Mouse (Mus musculus): ENCODE data around the gene Dnajc5g.

Gene Dnajc5g

DNA sequence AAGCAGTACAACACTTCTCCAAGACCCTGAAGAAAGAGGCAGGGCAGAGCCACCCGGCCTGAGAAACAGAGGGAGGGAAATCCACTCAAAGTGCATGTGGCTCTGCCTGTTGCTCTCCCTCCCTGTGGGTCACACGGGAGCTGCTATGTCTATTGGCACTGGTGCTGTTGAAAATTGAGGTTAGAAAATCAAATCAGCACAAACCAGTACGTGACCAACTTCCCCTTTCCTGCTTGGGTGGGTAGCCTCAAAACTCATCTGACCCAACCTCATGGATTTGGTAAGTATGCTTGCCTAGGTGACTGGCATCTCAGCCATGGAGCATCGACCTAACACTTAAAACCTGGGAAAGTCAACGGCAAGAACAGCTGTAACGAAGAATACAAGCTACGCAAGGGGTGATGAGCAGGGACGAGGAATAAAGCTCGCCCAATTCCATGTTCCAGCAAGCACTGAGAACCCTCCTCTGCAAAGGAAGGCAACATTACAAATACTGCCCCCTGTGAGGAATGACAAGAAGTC lies at the start of gene Dnajc5g:
Dnajc5g (plus strand) TSS at position 472 of the 522 bp plus-strand sequence.
- DNase-seq (ENCODE audit: low spot score) = no peak

DNA sequence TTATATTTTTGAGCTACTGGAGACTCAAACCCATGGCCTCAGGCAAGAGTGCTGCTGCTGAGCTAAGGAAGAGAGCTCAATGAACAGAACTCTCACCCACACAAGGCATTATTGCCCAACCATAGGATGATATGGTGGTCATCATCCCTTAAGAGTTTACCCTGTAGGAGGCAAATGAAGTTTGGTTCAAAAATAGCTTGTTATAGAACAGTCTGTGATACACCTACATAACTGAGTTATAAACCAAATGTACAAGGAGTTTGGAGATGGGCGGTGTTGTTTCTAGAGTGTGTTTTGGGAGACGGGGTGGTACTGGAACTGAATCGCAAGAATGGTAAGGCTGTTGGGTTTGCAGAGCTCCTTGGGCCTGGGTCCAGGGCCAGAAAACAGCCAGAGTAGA lies 36.3 kb upstream of the Dnajc5g start:
- DNase-seq (ENCODE audit: low spot score) = no peak

DNA sequence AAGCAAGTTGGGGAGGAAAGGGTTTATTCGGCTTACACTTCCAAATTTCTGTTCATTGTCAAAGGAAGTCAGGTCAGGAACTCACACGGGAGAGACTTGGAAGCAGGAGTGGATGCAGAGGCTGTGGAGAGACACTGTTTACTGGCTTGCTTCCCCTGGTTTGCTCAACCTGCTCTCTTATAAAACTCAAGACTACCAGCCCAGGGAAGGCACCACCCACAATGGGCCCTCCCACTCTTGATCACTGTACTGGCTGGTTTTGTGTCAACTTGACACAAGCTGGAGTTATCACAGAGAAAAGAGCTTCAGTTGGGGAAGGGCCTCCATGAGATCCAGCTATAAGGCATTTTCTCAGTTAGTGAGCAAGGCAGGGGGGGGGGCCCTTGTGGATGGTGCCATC lies 35.0 kb upstream of the Dnajc5g start:
- DNase-seq (ENCODE audit: low spot score) = no peak

DNA sequence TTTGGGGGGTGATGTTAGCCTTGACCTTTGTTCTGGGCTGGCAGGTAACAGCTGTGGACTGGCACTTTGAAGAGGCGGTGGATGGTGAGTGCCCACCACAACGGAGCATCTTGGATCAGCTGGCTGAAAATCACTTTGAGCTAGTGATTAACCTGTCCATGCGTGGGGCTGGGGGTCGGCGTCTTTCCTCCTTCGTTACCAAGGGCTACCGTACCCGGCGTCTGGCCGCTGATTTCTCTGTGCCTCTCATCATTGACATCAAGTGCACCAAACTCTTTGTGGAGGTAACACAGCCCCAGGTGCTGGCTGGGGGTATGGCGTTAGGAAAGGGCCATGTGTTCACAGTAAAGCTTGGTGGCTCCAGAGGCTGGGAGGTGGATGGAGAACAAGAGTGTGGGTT lies 34.3 kb upstream of the Dnajc5g start:
- DNase-seq (ENCODE audit: low spot score) = no peak

DNA sequence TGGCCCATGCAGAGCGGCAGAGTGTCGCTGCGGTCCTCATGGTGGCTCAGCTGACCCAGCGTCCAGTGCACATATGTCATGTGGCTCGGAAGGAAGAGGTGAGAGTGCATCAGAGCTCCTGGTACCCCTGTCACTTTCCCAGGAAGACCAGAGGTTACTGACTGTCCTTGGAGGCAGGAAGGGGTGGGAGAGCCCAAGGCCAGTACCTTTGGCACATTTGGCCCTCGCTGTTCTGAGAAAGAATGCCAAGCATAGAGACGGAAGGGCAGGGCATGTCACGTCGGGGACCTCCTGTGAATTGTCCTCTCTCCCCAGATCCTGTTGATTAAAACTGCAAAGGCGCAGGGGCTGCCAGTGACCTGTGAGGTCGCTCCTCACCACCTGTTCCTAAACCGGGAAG lies 32.9 kb upstream of the Dnajc5g start:
- no peak for DNase-seq (ENCODE audit: low spot score)

DNA sequence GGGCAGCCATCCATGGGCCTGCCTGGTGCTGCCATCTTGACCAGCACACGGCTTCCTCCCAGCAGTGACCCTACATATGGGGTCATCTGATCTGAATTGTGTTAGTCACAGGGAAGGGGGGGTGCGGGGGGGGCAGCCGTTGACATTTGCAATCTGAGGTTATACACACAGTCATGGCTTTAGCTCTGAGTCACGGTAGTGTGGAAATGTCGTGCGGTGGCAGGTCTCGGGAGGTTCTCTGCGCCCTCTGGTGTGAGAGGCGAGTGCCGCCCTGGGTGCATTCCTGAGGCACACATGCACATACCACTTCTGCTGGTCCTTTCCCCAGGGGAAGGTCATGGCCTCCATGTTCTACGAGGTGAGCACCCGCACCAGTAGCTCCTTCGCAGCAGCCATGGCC lies 29.7 kb upstream of the Dnajc5g start:
- no peak for DNase-seq (ENCODE audit: low spot score)

DNA sequence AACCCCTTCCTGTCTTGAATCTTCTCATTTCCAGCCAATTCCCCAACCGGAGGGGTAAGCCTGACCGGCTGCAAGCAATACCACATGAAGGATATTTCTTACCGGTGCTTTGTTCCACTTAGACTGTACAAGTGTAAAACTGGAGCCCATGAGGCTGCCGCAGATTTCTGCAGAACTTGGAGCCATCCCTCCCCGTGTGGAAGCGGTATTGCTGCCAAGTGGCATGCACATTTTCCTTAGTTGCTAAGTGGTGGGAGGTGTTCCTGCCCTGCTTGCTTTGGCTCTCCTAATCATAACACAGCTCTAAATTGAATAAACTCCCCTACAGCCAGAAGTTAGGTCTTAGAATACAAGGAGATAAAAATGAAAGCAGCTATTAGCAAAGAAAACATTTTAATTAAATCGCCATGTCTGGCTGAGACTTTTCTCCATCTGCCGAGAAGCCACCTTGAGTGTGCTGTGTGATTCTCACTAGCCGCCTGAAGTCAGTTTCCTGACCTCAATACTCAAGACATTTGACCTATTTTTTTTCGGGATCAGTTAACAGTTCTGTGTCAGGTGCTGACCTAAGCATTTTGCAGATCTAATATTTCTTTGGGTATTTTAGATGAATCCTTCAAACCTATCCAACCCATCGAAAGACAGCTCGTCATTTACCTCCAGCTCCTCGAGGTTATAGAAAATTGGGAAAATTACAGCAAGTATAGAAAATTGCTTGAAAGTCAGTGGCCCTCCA lies 25.9 kb upstream of the Dnajc5g start:
- peak; percentile 52 for DNase-seq (ENCODE audit: low spot score)

DNA sequence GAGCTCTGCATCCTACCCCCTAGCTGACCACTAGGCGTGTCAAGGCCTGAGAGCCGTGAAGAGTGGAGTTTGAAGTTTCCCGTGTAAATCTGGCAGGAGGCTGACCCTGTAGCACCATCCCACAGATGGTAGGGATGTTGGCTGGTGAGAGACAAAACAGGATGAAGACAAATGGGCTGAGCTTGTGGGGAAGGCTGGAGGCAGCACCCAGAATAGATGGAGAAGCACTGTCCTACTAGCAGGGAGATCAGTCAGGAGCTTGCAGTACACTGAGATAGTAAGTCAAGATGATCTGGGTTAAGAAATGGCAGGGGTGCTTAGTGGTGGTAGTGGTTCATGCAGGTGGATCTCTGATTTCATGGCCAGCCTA lies 25.3 kb upstream of the Dnajc5g start:
- DNase-seq (ENCODE audit: low spot score) = no peak

DNA sequence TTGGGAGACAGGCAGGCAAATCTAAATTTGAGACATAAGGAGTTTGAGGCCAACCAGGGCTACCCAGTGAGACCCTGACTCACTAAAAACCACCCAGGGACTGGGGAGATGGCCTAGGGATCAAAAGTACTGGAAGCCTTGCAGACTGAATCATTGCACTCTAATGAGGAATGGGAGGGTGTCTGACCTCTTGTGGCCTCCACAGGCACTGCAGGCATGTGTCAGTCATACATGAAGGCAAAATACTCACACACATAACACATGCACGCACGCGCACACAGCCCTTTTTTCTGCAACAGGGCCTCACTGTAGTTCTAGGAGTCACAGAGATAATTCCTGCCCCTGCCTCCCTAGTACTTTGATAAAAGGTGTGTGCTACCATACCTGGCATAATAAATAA lies 24.7 kb upstream of the Dnajc5g start:
- no peak for DNase-seq (ENCODE audit: low spot score)

DNA sequence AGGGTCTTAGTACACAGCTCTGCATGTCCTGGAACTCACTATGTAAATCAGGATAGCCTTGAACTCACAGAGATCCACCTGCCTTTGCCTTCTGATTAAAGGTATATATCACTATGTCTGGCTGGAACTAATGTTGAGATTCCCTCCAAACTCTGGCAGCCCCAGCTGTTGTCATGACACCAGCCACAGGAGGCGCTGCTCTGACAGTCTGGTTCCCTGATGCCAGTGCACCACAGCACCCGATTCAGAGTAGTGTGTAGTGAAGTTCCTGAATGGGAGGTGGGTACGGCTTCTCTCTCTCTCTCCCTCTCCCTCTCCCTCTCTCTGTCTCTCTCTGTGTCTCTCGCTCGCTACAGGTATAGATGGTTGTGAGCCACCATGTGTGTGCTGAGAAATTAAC lies 23.7 kb upstream of the Dnajc5g start:
- peak; percentile 68 for DNase-seq (ENCODE audit: low spot score)

DNA sequence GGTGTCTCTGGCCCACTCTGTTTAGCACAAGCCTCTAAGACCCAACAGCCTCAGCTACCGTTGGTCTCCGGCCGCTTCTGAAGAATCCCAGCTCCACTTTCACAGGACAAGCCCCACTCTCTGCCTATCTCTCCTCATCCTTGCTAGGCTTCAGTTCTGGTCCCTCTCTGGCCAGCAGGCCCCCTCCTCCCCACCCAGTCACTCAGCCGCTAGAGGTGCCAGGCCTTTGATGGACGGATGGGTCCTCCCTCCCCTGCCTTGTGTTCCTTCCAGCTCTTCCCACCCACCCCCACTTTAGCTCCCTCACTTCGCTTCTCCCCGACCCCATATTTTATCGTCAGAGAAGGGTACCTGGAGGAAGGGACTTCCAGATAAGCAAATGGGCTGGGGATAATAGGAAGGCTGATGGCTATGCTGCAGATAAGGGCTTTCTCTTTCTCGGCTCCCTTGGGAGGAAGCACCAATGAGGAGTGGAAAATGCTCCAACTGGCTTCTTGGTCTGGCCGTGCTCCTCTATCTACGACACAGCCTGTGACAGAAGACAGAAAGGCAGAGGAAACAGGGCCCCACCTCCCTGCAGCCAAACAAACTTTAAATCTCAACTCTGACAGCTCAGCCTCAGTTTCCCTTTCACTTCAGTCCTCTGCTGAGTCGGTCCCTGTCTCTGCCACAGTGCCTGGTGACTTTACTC lies 23.0 kb upstream of the Dnajc5g start:
- DNase-seq (ENCODE audit: low spot score) = no peak

DNA sequence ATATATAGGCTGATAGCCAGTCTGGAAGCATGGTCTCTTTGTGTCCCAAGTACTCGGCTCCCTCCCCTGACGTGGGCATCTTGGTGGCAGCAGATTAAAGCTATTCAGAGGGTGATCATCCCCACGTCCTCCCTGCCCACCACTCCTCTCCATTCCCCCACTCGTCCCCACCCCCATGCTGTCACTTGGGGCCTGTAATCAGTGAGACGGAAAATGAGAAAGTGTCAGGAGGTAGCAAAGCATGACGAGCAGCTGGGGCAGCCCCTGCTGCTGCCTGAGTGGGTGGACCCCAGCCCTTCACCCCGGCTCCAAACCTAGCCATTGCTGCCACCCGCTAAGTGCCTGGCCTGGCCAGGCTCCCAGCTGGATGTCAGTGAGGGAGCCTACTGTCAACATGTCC lies 22.1 kb upstream of the Dnajc5g start:
- DNase-seq (ENCODE audit: low spot score) = no peak

DNA sequence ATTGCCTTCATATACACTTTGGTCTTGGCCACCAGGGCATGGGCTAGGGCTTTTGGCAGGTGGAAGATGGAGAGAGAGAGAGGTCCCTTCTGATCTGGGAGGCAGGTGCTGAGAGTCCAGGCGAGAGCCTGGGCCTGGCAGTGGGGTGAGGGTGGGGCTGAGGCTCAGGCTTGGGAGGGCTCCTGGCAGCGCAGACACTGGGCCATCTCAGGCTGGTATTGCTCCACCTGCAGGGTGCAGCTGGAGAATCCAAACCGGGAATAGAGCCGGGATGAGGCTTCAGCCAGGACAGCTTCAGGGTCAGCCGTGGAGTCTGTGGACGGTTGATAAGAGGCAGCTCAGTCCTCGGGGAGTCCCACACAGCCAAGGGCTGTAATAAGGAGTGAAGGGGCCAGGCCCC lies 19.5 kb upstream of the Dnajc5g start:
- DNase-seq (ENCODE audit: low spot score) = no peak

DNA sequence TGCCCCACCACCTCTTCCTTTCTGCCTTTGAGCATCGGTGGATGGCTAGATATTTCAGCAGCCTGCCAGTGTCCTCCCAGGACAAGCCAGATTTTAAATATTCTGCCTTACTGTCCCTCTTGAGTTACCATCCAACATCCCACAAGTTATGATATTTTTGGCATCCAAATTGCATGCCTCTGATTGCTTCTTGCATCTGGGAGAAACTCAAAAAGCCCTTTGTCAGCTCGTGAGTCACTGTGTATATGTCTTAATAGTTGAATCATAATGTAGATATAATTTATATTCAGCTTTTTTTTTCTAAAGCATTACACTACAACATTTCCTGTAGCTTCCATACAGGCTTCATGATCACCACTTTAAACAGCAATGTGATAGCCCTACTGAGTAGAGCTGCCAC lies 19.0 kb upstream of the Dnajc5g start:
- DNase-seq (ENCODE audit: low spot score) = no peak

DNA sequence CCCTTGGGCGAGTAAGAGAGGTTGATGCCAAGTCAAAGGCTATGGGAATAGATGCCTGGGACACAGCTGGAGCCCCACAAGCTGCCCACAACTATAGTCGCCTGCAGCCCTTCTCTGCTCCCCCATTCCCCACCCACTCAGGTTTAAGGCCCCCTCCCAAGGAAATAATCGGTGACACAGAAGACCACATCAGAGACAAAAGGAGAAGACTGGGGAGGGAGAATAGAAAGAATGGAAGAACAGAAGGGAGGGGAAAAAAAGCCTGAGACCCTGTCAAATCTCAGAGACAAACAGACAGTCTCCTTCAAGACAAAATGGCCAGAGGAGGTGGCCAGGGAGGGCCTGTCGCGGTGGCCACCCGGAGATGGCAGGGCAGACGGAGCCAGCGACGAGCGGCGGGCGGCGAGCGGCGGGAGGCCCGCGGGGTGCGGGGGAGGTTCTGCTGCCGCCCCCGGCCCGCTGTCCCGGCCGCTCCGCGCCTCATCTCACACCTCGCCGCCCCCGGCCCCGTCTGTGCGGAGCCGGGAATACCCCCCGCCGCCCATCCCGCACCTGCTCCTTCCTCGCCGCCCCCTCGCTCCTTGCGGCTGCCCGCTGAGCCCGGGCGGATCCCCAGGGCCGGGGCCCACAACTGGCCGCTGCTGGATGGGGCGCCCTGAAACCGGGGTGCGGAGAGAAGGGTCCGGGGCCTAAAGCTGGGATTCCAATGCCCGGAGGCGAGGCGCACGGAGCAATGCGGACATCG lies 13.7 kb upstream of the Dnajc5g start:
- peak; percentile 63 for DNase-seq (ENCODE audit: low spot score)

DNA sequence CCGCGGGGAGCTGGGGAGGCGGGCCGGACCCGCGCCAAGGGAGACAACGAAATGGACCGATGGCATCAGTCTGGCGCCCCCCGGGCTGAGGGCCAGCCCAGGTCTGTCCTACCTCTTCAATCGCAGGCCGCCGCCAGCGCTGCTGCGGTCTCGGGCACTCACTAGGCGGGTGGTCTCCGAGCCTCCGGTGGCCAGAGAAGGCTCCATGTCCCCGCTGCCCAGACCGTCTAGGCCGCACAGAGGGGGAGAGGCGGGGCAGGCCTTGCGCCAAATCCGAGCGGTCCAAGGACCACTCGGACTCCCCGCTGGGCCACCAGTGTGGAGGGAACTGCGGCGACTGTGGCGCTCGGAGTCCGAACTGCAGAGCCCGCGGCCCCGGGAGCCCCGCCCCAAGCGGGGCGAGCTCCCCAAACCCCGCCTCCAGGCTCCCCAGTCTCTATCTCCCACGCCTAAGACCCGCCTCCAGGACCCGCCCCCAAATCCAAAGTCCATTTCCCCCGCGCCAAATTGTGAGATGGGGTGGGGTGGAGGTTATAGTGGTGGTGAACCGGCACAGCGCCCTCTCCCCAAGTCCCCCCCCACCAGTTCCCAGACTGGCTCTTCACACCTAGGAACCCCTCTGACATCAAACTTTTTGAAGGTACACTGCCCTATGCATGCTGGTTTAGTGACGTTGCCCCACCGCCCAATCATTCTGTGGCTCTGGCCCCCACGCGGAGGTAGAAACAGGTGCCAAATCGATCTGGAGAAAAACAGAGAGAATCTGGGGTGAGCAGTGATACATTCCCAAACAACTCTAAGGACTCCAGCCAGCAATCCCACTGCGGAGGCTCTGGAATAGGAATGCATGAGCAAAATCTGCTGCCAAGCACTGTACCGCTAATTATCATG lies 12.7 kb upstream of the Dnajc5g start:
- peak; percentile 64 for DNase-seq (ENCODE audit: low spot score)

DNA sequence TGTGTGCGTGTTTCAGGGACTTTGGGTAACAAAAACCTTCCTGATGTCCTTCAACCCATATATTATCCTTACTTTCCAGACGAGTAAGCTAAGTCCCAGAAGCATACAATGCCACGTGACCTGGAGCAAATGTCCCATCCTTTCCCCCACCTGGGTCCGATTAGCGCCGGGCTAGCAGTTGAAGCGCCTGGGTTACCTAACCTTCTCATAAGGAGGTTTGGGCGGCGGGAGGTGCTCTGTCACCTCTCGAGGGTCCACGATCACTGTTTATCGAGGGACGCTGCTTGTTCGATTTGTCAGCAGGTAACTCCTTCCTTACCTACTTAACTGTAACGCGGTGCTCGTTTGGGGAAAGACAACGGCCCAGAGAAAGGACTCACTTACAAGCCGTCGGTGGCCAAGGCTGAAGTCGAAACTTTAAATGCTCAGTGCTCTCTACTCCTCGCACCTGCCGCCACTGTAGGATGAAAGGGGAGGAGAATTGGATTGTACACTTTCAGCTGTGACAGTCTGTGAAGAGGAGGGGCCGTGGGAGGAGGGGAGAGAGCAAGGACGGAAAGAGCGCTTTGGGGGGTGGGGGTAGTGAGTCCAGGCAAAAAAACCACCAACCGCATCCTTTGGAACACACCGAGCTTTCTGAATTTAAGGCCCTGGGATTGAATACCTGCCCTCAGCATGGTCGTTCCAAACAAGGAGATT lies 11.8 kb upstream of the Dnajc5g start:
- no peak for DNase-seq (ENCODE audit: low spot score)

DNA sequence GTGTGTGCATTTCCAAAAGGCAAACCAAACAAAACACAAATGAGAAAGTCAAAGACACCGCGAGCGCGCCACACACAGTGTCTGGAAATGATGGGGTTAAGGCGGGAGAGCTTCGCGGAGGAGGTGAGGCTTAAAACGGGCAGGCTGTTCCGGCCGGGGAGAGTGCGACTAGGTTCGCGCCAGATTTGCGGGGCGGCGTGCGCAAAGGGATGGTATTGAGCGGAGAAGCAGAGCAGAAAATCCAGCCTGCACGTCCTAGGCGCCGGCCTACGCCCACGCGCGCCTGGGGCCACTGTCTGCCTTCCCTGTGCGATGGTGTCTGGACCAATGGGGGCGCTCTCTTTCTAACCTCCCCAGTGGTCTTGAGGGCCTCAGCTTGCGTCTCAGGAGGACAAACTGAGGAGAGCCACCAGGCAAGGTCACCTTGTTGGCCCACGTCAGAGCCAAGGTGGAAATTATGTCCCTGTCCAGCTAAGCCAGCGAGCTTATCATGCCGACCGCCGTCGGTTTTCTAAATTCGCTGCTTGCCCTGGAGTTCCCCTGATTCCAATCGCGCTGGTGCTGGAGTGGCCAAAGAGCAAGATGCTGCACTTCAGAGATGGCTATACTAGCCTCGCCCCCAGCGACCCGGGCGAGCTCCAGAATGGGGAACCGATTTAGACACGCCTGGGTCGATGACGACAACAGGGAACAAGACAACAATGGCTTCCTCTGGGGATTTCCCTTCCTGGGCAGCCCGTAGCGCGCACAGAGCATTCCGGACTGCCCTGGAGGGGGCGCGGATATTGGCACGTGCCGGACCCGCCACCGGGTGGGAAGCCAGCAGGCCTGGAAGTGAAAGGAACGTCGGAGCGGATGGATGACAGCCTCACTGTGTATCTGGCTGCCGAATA lies 11.0 kb upstream of the Dnajc5g start:
- DNase-seq (ENCODE audit: low spot score) = no peak

DNA sequence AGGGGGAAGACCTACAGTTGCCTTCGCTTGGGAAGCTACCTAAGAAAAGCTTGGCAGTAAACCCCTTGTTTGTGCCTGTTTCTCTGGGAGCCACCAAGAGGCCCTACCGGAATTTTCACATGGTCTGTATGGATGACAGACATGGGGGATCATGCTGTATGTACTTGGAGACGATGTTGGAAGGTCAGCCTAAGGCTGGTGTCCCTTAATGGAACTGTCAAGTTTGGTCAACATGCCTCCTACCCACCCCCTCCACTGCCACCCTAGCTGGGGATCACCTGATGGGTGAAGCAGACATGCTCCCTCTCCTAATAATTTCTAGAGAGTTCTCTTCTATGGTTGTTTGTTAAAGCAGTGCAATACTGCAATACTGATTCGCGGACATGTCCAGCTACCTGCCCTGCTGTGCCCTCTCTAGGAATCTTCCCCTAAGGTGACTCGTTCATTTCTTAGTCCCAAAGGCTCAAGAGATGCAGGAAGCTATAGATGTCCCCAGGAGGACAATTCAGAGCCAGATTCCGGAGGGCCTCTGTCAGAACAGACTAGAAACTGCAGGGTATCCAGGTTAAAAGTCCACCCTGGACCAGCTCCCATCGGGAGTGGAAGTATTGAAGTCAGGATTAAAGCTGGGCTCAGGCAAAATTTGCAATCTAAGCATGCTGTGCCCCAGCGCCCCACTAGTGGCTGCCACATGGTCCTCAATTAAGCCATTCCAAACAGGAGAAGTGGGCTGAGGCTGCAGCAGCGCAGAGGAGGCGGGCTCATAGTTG lies 10.2 kb upstream of the Dnajc5g start:
- no peak for DNase-seq (ENCODE audit: low spot score)

Data from layer of hippocampus, adult 11-12 months (tissue).